Mouse (Mus musculus): ENCODE results near the gene Gm5565.

DNA sequence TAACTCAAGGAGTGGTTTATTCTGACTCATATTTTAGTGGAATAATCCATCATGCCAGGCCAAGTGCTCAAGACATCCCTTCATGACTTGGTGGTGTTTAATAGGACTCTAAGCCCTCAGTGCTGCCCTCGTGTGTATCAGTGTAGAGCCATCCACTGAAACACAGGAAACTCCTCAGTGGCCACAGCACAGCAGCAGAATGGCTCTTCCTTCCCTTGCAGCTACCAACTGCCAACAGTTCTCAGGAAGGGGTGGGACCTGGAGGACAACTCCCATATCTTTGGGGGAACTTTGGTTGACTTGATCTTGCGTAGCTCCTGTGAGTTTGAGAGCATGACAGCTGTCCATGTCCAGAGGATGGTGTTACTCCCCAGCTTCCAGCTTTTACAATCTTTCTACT is 43.6 kb upstream of the Gm5565 start:
- TF ChIP-seq POLR2A (IDR thresholded peaks at IDR 0.05; ENCODE audit: low read depth, low read length) (no peak), CTCF (IDR thresholded peaks at IDR 0.05; ENCODE audit: extremely low read depth, insufficient read length, insufficient replicate concordance, low read depth, low read length) (no peak)

All from small intestine, adult 2 months (tissue).